Comparison of ENCODE assay signal across 21 mouse cellular contexts in genomic region chr17:71105297-71105696, GRCm38 (mm10).
"Had no signal": no experiment of that assay in that cellular context is flagged by ENCODE, and none has a peak within 500 bp of the region (broad histone marks: within the 10 kb centered on the region; RNA-seq: fewer than 3 reads in every experiment).

No protein-coding gene starts in this region.

- H3K9ac ChIP-seq: heart, embryonic 12.5 days; hindbrain, embryonic 13.5 days; hindbrain, embryonic 15.5 days; kidney, embryonic 15.5 days; limb, embryonic 13.5 days; limb, embryonic 15.5 days; liver, embryonic 13.5 days; liver, embryonic 15.5 days; liver, postnatal 0 days had no signal

- H3K4me3 ChIP-seq: heart, embryonic 12.5 days; hindbrain, embryonic 13.5 days; hindbrain, embryonic 15.5 days; kidney, embryonic 15.5 days; limb, embryonic 13.5 days; limb, embryonic 15.5 days; liver, embryonic 13.5 days; liver, embryonic 15.5 days had no signal

- H3K27me3 ChIP-seq: heart, embryonic 12.5 days; hindbrain, embryonic 13.5 days; hindbrain, embryonic 15.5 days; kidney, embryonic 15.5 days; limb, embryonic 13.5 days; limb, embryonic 15.5 days; liver, embryonic 13.5 days; liver, embryonic 15.5 days had no signal

- H3K27ac ChIP-seq: hindbrain, embryonic 13.5 days; hindbrain, embryonic 15.5 days; hindbrain, postnatal 0 days; kidney, embryonic 15.5 days; kidney, postnatal 0 days; limb, embryonic 13.5 days; limb, embryonic 15.5 days; liver, embryonic 13.5 days; liver, embryonic 15.5 days had no signal

- DNase-seq: gastrocnemius, postnatal 36 days; heart, postnatal 10 days; kidney, adult 11 months; kidney, adult 2 months; kidney, adult 9 months; kidney, postnatal 14 days; kidney, postnatal 36 days; layer of hippocampus, adult 9-11 months; layer of hippocampus, postnatal 36 days; left cerebral cortex, postnatal 4 days; liver, embryonic 13.5 days; liver, postnatal 0 days had no signal

- H3K4me1 ChIP-seq: hindbrain, embryonic 15.5 days had no signal

- H3K36me3 ChIP-seq: hindbrain, embryonic 13.5 days; hindbrain, embryonic 15.5 days; kidney, embryonic 15.5 days; limb, embryonic 13.5 days; limb, embryonic 15.5 days; liver, embryonic 13.5 days; liver, embryonic 15.5 days had no signal
